Mouse (Mus musculus): ENCODE measurements at regions not wholly inside any gene's neighbourhood (a gene's known extent, or its start where the extent isn't known, plus 50 kb on each side); places are given as distances from the start of the nearest gene placed in this dataset.

DNA sequence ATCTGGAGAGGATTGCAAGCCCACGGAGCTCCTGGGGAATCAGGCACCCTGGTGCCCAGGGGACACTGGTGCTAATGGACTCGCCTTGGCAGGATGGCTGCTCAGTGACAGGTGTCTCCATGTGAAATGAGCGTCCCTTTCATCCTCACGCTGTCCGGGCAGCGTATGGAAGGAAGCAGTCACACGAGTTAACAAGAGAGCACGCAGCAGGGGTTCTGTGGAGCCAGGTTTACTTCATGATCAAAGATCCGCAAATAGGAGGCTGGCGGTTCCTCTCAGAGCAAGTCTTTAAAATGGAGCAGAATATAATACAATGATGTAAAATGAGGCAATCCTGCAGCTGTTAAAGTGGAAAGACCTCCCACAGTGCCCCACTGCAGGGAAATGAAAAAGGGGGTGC, 276.8 kb downstream of the Matn1 start:
- no peak for TF ChIP-seq POLR2A (IDR thresholded peaks at IDR 0.05; ENCODE audit: low read depth, low read length)
- no peak for TF ChIP-seq CTCF (IDR thresholded peaks at IDR 0.05; ENCODE audit: borderline replicate concordance, insufficient read depth, low read length)

Data from embryonic fibroblast, embryonic 13.5 days (primary cell).